Mouse (Mus musculus) forebrain, embryonic 12.5 days (tissue): Measurements from ENCODE around the gene Hist1h1c. TPM values are rescaled to one million over a fixed set of nuclear protein-coding genes. Genes with fewer than 3 reads are reported as not detected.
A peak's percentile ranks its signal among the peaks of the same experiment; 100 is the strongest.
"Not testable (repeated sequence)": the region's sequence is repeated elsewhere in the genome, so short reads cannot be mapped to it uniquely, and the experiment has no call there.

ENCODE experiments used
- ATAC-seq: fragments of 200-750 bp; cut with Nextera tagmentation; 2 replicates; pipeline ENCODE4 v1.8.0; 2017; ENCODE audit warnings: moderate TSS enrichment; ENCODE audit not compliant: low FRiP score
- H3K27ac ChIP-seq: fragments of 300-500 bp; sonication (generic); 2 replicates; pipeline ENCODE4 v1.5.1; 2016; ENCODE audit warnings: mild to moderate bottlenecking
- H3K27me3 ChIP-seq: fragments of 300-500 bp; sonication (generic); 2 replicates; pipeline ENCODE4 v1.6.1; 2016; ENCODE audit warnings: mild to moderate bottlenecking
- H3K36me3 ChIP-seq: fragments of 300-500 bp; sonication (generic); replicated peaks from 2 replicates; pipeline ENCODE4 v1.6.1; 2016; ENCODE audit warnings: mild to moderate bottlenecking
- H3K4me1 ChIP-seq: fragments of 300-500 bp; sonication (generic); 2 replicates; pipeline ENCODE4 v1.6.1; 2016
- H3K4me2 ChIP-seq: fragments of 300-500 bp; sonication (generic); 2 replicates; pipeline ENCODE4 v1.6.1; 2016; ENCODE audit warnings: mild to moderate bottlenecking, moderate library complexity
- H3K4me3 ChIP-seq: fragments of 300-500 bp; sonication (generic); replicated peaks from 2 replicates; pipeline ENCODE4 v1.5.1; 2016; ENCODE audit warnings: mild to moderate bottlenecking
- H3K9ac ChIP-seq: fragments of 300-500 bp; sonication (generic); 2 replicates; pipeline ENCODE4 v1.6.1; 2016; ENCODE audit warnings: mild to moderate bottlenecking
- H3K9me3 ChIP-seq: fragments of 300-500 bp; sonication (generic); 2 replicates; pipeline ENCODE4 v1.6.1; 2016
- WGBS: fragments of 180-500 bp; shearing (Covaris S2); methylation state at CpG from one replicate; pipeline ENCODE4 v1.1.7; 2016; 5-methylcytosine and 5-hydroxymethylcytosine counted together
- polyA plus RNA-seq: library from polyadenylated mRNA; unstranded; fragments of >200 nt; fragmentation: Nextera tagmentation; extraction: Ambion mirVana; gene quantifications from 2 replicates; pipeline ENCODE4 v1.2.1, GENCODE M21; 2016

The Hist1h1c gene
- polyA plus RNA-seq, 1 experiment from 2014 or later: 15.2 TPM

- no peak for ATAC-seq
- H3K9me3 ChIP-seq: no peaks in the 10 kb centered on the region
- H3K27ac ChIP-seq: no peak overlapping the region
- 0 out of 2 replicates have a peak, but pooled peaks cover 5% of the 10 kb centered on the region for H3K4me1 ChIP-seq
- no peak overlapping the region for H3K9ac ChIP-seq
- no peak overlapping the region for H3K4me3 ChIP-seq
- 89% methylated on average over 4 of the region's 4 CpGs for WGBS
- no peak overlapping the region for H3K4me2 ChIP-seq
- H3K27me3 ChIP-seq: no peaks in the 10 kb centered on the region
- H3K36me3 ChIP-seq: no peaks in the 10 kb centered on the region
These were observed 36.4 kb upstream of the Hist1h1c start for GRCm38 (mm10) chr13:23702220-23702619.

DNA sequence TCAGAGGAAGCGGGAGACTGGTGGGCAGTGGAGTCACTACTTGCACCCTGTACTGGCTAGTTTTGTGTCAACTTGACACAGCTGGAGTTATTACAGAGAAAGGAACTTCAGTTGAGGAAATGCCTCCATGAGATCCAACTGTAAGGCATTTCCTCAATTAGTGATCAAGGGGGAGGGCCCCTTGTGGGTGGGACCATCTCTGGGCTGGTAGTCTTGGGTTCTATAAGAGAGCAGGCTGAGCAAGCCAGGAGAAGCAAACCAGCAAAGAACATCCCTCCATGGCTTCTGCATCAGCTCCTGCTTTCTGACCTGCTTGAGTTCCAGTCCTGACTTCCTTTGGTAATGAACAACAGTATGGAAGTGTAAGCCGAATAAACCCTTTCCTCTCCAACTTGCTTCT lies 35.8 kb upstream of the Hist1h1c start:
- not testable (repeated sequence) for H3K9me3 ChIP-seq, H3K36me3 ChIP-seq, H3K27ac ChIP-seq, H3K9ac ChIP-seq, H3K27me3 ChIP-seq, H3K4me1 ChIP-seq, H3K4me3 ChIP-seq, ATAC-seq, H3K4me2 ChIP-seq
- WGBS: 87% methylated on average over 2 of the region's 2 CpGs

- H3K9me3 ChIP-seq: no peaks in the 10 kb centered on the region
- H3K36me3 ChIP-seq: no peaks in the 10 kb centered on the region
- H3K4me1 ChIP-seq: peaks cover 13% of the 10 kb centered on the region
- no peak overlapping the region for H3K9ac ChIP-seq
- H3K4me3 ChIP-seq: no peak overlapping the region
- H3K27me3 ChIP-seq: peaks cover 7% of the 10 kb centered on the region; the same call in 1 of the 2 replicates
- no peak overlapping the region for H3K27ac ChIP-seq
- no peak for ATAC-seq
- H3K4me2 ChIP-seq: no peak overlapping the region
- WGBS: 91% methylated on average over 7 of the region's 7 CpGs
These were observed 32.8 kb upstream of the Hist1h1c start for GRCm38 (mm10) chr13:23705751-23706356.

- no peak overlapping the region for H3K9ac ChIP-seq
- no peaks in the 10 kb centered on the region for H3K36me3 ChIP-seq
- peaks cover 13% of the 10 kb centered on the region for H3K4me1 ChIP-seq
- 93% methylated on average over 12 of the region's 12 CpGs for WGBS
- H3K27me3 ChIP-seq: peaks cover 7% of the 10 kb centered on the region; the same call in 1 of the 2 replicates
- H3K9me3 ChIP-seq: no peaks in the 10 kb centered on the region
- no peak overlapping the region for H3K27ac ChIP-seq
- no peak overlapping the region for H3K4me3 ChIP-seq
- H3K4me2 ChIP-seq: no peak overlapping the region
- no peak for ATAC-seq
These were observed 31.8 kb upstream of the Hist1h1c start for GRCm38 (mm10) chr13:23706771-23707170.

DNA sequence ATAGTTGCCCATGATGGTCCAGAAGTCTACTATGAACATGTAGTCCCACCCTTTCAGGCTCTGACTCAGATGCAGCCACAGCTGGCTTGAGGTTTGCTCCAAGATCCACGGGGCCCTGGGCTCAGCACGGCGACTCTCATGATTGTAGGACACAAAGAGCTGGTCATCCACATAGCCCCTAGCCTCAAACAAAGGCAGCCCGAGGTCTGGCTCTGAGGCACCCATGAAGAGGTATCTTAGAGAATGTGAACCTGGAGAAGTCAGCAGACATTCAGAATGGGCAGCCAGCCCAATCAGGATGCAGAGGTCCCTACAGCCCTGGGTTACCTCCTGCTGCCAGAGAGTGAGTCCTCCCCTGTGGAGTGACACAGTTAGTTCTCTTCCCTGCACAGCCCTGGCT lies 30.6 kb upstream of the Hist1h1c start:
- 85% methylated on average over 4 of the region's 4 CpGs for WGBS
- Histone ChIP-seq H3K9ac (no peak overlapping the region), H3K27me3 (peaks cover 7% of the 10 kb centered on the region; the same call in 1 of the 2 replicates), H3K4me1 (peaks cover 13% of the 10 kb centered on the region), H3K9me3 (no peaks in the 10 kb centered on the region), H3K4me2 (no peak overlapping the region), H3K4me3 (no peak overlapping the region), H3K36me3 (no peaks in the 10 kb centered on the region), H3K27ac (no peak overlapping the region)
- ATAC-seq: no peak

GRCm38 (mm10) chr13:23708654-23709053 lies 30.0 kb upstream of the Hist1h1c start:
- no peaks in the 10 kb centered on the region for H3K36me3 ChIP-seq
- H3K9me3 ChIP-seq: no peaks in the 10 kb centered on the region
- no peak overlapping the region for H3K9ac ChIP-seq
- no peak overlapping the region for H3K4me3 ChIP-seq
- H3K27me3 ChIP-seq: peaks cover 7% of the 10 kb centered on the region; the same call in 1 of the 2 replicates
- H3K27ac ChIP-seq: no peak overlapping the region
- WGBS: 85% methylated on average over 4 of the region's 4 CpGs
- ATAC-seq: no peak
- peaks cover 13% of the 10 kb centered on the region for H3K4me1 ChIP-seq
- H3K4me2 ChIP-seq: no peak overlapping the region

DNA sequence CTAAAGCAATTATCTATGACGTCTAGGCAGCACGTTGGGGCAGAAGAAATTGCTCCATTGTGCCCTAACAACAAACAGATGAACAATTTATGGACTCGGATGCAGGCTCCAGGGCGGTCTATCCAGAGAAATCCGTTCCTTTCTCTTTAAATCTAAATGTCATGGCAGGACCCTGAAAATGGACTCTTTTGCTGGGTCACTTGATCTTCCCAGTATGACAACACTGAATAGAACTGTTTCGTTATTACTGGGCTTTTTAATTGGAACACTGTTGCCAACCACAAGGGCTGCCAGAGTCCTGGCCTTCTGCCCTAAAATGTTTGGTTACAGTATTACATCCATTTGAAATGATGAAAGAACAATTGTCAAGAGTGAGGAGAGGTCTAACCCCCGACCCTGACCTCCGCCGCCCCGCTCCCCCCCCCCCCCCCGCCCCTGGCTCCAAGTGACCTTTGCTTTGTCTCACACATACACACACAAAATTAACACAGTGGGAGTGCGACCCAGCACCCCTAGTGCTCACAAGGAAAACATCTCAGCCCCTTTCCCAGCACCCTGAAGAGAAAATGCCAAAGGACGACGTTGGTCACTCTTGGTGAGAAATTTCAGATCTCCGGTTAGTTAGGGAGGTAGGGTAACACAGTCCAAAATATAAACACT lies 28.8 kb upstream of the Hist1h1c start:
- Histone ChIP-seq H3K27ac (no peak overlapping the region), H3K4me3 (peak overlapping the region; percentile 28), H3K4me2 (peak overlapping the region; percentile 52), H3K4me1 (peaks cover 13% of the 10 kb centered on the region), H3K9ac (peak overlapping the region; percentile 33), H3K9me3 (no peaks in the 10 kb centered on the region), H3K36me3 (no peaks in the 10 kb centered on the region), H3K27me3 (peaks cover 7% of the 10 kb centered on the region; the same call in 1 of the 2 replicates)
- WGBS: 18% methylated on average over 15 of the region's 15 CpGs
- ATAC-seq: 0 out of 2 replicates have a peak, but pooled peaks have one; percentile 6

DNA sequence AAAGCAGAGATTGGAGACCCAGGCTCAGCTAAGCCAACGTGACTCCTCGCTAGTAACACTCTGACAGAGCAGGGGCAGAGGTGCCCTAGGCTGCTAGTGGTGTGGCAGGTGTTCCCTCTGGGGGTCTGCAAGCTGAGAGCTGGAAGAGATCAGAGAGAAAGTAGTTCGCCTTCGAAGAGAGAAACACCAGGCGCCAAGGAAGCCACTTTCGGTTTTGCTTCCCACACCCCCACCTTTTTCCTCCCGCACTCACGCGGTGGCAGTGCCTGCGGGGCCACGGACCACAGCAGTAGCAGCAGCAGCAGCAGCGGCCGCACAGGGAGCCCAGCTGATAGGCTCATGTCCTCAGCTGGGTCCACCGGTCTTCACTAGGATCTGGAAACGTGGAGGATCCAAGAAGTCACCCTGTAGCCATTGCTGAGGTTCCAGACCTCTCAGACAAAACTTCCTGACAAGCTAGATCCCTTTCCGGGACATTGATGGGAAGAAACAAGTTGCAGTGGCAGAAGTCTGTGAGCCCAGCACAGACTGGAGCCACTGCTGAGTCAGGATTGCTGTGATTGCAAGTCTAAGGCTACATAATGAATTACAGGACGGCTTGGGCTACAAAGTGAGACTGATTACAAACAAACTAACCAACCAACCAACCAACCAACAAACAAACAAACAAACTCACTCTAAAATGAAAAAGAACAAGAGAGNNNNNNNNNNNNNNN lies 28.1 kb upstream of the Hist1h1c start, which contains the start of gene Hfe:
Gene Hfe (minus strand): TSS at position 481 of the 716 bp plus-strand sequence.
- 6% methylated on average over 17 of the region's 17 CpGs for WGBS
- Histone ChIP-seq H3K27me3 (peaks cover 7% of the 10 kb centered on the region; the same call in 1 of the 2 replicates), H3K27ac (no peak within 1 kb of the TSS), H3K4me2 (peak within 1 kb of the TSS; percentile 52), H3K4me3 (peak within 1 kb of the TSS; percentile 28), H3K9me3 (no peaks in the 10 kb centered on the region), H3K4me1 (peaks cover 13% of the 10 kb centered on the region), H3K9ac (peak within 1 kb of the TSS; percentile 33), H3K36me3 (no peaks in the 10 kb centered on the region)
- 0 out of 2 replicates have a peak, but pooled peaks have one; percentile 53 for ATAC-seq

- Histone ChIP-seq H3K9me3 (no peaks in the 10 kb centered on the region), H3K9ac (no peak overlapping the region), H3K4me1 (no peaks in the 10 kb centered on the region), H3K36me3 (no peaks in the 10 kb centered on the region), H3K4me3 (no peak overlapping the region), H3K4me2 (no peak overlapping the region), H3K27me3 (no peaks in the 10 kb centered on the region), H3K27ac (no peak overlapping the region)
- no peak for ATAC-seq
- whole genome bisulfite sequencing: 86% methylated on average over 5 of the region's 5 CpGs
These were observed 22.2 kb upstream of the Hist1h1c start for GRCm38 (mm10) chr13:23716261-23717042.

DNA sequence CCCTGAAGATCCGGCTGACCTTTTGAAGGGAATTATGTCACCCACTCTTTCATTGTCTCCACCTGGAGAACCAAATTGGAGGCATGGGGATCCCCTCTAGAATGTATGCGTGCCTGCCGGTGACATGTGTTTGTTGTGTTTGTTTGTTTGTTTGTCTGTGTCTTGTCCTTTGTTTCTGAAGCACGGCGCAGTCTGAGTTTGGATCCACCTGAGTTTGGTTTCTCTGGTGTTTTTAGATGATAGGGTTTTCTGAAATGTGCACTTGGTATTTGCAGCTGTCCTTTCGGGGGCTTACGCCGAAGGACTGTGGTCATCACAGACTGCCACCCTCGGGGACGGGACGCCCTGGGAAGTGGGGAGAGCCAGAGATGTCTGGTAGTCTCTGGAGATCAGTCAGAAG lies 21.4 kb upstream of the Hist1h1c start:
- H3K27ac ChIP-seq: no peak overlapping the region
- 64% methylated on average over 11 of the region's 11 CpGs for WGBS
- no peaks in the 10 kb centered on the region for H3K36me3 ChIP-seq
- no peak for ATAC-seq
- no peaks in the 10 kb centered on the region for H3K9me3 ChIP-seq
- H3K4me2 ChIP-seq: no peak overlapping the region
- H3K27me3 ChIP-seq: no peaks in the 10 kb centered on the region
- no peak overlapping the region for H3K9ac ChIP-seq
- no peak overlapping the region for H3K4me3 ChIP-seq
- H3K4me1 ChIP-seq: no peaks in the 10 kb centered on the region

DNA sequence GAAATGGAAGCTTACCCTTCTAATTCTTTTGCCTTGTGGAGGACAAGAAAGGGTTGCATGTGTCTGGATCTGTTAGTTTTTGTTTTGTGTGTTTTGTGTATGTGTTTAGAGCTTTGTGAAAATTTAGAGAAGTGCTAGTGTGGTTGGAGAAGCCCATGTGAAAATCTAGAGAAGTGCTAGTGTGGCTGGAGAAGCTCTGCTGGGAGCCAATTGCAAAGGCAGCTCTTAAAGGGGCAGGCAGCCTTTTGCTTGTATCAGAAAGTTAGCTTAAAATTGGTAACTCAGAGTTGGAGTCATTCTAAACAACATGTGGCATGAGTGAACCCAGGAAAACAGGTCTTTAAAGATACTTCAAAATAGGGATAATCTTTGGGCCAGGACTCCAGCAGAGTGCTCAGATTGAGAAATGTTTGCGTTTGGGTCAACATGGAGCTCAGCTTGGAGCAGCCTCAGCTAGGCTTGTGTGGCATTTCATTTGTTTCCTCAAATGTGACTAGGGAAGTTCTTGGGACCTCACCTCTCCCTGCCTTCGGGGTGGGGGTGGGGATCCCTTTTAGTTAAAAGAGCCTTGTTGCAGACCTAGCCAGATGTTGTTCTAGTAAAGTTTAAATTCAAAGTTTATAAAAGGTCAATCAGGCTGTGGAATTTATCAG lies 20.9 kb upstream of the Hist1h1c start:
- WGBS: 17% methylated on average over 2 of the region's 2 CpGs
- H3K9ac ChIP-seq, H3K4me2 ChIP-seq, H3K27ac ChIP-seq, ATAC-seq, H3K27me3 ChIP-seq, H3K9me3 ChIP-seq, H3K4me3 ChIP-seq, H3K4me1 ChIP-seq, H3K36me3 ChIP-seq: not testable (repeated sequence)
